Mouse (Mus musculus): ENCODE data around the gene Tbr1.

Gene Tbr1

DNA sequence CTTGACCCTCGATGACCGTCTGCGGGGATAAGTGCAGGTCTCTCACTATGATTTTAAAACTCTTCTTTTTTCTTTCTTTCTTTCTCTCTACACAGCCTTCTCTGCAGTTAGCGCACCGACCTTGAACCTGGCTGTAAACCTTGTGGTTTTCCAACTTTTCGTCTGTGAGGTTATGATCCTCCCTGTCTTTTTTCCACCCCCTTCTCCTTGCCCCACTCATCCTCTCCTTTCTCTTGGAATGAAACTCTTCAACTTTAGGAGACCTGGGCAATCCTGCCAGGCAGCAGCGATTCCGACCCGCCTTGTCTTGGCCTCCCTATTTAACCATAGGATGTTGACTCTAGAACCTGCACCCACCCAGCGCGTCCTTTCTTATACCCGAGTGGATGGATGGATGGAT lies 9.8 kb downstream of the Tbr1 start:
- DNase-seq, result no peak

DNA sequence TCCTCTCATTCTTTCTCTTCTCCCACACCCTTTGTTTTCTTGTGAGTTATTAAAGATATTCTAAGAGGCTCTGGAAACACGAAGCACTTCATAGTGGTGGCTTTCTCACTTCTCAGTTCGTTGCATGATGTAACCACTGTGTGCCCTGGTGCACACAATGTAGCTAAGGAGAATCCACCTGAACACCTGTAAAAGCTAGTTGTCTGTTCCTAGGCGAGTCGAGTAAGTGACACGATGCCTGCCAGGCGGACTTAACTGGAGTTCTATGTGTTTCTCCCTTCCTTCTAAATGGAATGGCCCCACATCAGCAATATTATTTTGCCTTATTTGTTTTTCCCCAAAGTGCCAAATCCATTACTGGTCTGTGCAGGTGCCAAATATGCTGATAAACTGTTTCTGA lies 10.4 kb downstream of the Tbr1 start:
- no peak for DNase-seq

DNA sequence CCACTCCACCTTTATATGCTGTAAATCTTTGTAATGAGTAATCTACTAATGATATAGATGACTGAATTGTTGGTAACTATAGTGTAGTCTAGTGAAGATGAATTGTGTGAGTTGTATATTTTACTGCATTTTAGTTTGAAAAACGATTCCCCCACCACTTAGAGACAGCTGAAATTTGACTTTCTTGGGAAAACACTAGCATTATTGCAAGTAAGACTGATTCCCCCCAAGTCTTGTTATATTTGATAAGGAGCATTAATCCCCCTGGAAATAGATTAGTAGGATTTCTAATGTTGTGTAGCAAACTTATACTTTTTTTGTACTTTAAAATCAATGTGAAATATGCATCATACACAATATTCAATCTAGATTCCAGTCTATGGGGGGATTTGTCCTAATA lies 10.8 kb downstream of the Tbr1 start:
- no peak for DNase-seq

DNA sequence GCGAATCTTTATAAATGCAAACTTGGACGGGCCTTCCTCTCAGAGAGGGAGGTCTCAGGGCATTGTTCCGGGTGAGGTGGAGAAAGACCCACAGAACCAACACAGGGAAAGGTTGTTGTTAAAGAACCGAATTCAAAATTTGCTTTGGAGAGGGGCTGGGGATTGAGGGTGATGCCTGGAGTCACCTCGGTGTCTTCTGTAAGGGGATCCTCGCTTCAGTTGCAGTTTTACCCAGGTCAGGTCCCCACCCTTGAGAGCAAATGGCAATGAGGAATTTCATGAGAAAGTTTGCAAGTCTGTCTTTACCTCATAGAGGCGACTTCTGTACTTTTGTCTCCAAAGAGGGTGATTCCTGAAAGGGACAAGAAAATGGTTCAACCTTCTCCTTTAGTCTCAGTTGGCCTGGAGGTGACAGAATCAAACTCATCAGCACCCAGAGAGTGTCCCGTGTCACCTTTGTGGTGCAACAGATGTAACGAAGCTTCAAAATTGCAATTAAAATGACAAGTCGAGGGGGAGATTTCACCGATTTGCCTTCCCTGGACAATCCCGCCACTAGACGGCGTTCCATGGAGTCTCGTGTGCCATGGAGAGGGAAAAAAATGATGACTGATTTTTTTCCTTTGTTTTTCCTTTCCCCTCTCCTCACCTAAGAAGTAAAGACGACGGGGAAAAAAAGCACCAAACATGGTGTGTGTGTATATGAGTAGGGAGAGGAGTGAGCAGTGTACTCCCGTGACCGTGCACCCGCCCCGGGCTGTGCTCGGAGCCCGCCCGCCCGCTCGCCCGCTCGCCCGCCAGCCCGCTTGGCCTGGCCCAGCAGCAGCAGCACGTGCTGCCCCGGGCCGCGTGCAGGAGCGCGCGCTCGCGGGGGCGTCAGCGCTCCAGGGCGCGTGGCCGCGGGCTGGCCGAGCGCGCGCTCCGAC lies 12.1 kb downstream of the Tbr1 start:
- no peak for DNase-seq

DNA sequence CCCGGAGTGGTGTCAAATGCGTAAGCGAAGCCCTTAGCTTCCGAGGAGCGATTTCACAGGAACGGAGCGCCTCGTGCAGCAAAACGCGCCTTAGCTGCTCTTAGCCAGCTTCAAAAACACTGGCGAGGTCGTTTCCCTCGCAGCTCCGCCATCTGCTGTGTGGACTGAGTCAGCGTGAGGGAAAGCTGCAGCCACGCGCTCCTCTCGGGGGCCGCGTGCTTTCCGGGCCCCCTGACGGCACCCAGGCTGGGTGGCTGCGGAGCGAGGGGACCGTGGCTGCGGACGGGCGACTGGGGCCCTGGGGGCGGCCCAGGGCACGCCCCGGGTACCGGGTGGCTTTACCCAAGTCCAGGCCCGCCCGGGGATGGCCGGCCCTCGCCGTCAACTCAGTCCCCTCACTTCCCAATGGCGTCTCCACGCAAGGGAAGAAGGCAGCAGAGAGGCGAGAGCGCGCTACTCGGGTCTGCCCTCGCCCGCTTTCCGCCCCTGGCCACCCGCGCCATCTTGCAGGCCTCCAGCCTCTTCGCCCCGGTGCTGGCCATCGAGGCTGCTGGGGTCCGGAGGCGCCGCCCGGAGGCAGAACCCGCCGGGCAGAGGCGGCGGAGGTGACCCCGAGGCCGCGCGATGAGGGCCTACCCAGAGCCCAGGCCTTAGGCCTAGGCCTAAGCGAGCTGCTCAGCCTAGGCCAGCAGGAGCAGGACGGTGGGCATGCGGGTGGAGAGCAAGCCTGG lies 13.0 kb downstream of the Tbr1 start:
- no peak for DNase-seq

DNA sequence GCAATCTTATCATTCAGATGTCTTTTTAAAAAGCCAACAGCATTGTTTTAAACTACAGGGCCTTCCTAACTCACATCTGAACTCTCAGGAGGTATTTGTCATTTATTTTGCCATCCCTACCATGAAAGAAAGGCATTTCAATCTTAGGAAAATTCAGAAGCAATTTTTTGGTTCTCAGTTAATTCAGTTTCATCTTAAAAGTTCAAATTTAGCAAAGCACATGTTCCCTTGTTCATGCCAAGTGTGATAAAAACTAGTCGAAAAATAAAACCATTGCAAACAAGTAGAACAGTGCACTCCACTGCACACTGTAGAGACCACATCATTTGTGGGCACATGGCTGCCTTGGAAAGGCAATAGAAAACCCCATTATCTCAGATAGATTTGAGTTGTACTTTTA lies 15.5 kb downstream of the Tbr1 start:
- DNase-seq, result no peak

DNA sequence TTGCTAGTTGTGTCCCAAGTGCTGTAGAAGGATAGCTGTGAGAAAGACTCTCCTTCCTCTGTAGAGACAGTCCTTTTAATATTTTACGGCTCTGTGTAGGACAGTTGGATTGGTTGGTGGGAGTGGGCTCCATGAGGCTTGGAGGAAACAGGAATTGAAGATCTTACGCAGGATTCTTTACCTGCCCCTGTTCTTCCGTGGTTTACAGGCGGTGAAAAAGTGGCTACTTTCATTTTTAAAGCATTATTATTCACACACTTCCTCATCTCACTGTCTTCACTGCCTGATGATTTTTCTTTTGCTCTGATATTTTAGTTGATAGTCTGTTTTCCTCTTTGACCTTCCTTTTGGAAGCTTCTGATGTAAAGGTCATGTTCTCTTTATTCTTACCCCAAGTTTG lies 17.5 kb downstream of the Tbr1 start:
- no peak for DNase-seq

DNA sequence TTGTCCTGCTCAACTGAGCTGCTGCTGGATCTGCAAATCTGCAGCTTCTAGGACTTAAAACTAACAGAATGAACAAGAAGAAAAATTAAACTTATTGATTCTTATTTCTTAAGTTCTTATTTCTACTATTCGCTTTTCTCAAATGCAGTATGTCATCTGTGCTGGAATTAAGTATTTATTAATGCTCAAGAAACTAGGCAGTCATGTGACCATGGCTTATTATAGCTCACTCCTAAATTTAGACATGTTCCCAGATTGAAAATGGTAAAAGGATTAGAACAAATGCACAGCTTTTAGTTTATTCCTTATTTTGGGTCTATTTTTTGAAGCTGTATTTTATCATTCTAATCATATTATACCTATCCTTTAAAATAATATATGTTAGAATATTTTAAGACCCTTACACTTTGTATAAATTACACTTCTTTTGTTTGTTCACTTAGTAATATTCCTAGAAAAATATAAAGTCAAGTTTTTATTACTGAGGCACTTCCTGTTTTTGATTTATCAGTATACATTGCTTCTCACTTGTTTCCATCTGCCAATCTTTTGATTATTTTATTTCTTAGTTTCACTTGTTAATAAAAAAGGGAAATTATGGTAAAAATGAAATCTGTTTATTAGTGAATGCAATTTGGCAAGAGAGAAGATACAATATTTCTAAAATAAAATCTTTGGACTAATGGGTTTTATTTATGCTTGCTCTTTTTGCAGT lies 20.9 kb downstream of the Tbr1 start:
- no peak for DNase-seq

DNA sequence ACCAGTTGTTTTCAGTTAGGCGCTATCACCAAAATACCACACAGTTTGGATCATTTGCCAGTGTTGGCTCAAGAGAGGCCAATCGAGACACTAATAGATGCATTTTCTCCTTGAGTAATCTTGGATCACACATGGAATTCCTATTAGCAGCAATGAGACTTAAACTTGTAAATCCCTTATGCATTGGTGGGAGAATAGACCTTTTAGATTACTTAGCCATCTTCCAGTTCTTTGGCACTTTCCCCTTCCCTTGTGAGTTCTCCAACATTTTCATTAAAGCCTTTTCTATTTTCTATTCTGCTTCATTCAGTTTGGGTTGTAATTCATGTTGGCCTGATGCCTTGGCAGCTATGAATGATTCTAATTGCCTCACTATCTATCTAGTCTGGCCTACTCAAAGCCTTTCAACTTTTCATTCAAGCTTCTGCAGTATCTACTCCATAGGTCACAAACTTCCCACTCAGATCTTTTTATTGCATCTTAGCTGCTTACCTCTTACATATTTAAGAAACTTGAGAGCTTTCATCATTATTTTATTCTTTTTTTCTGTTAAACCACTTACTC lies 34.6 kb downstream of the Tbr1 start:
- DNase-seq, result no peak

All from lung, postnatal 36 days (tissue).